Mouse (Mus musculus) thymus, adult 2 months (tissue): ENCODE results near the gene Twsg1.

Source experiments
- CTCF ChIP-seq: fragments of 200-500 bp; IDR thresholded peaks from 2 replicates; pipeline ENCODE4 v1.5.1; 2012; ENCODE audit warnings: mild to moderate bottlenecking, control low read depth, low read length, moderate library complexity, borderline replicate concordance; ENCODE audit not compliant: control insufficient read depth, poor library complexity, insufficient read depth; ENCODE audit errors: extremely low read depth
- POLR2A ChIP-seq: fragments of 200-500 bp; IDR thresholded peaks from 2 replicates; pipeline ENCODE4 v1.6.1; 2012; ENCODE audit warnings: mild to moderate bottlenecking, low read length, control low read depth, moderate library complexity; ENCODE audit not compliant: control insufficient read depth, poor library complexity, insufficient read depth; ENCODE audit errors: extremely low read depth

- TF ChIP-seq CTCF (no peak), POLR2A (no peak)
These were observed 26.8 kb downstream of the Twsg1 start for GRCm38 (mm10) chr17:65924218-65924617.
